Mouse (Mus musculus): ENCODE measurements around the gene Toe1.
A peak's percentile ranks its signal among the peaks of the same experiment; 100 is the strongest.

Gene Toe1

DNA sequence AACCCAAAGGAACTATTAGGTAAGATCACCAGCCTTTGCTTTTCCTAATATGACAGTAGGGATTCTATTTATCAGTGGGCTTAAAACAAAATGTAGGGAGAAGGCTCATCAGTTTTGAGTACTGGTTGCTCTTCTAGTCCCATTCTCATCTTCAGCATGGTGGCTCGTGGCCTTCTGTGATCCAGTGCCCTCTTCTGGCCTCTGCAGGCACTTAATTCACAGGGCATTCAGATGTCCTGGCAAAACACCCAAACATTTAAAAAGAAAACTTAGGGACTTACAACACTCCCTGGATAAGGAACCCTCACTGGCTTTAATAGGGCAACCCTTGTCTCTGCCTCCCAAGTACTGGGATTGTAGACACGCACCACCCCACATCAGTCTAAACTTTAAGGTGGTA, 13.2 kb downstream of the Toe1 start:
- no peak for DNase-seq (ENCODE audit: low read depth, low spot score)

- peak; percentile 51 for DNase-seq (ENCODE audit: low read depth, low spot score)
Measured at GRCm38 (mm10) chr4:116792453-116792852, 15.0 kb downstream of the Toe1 start.

GRCm38 (mm10) chr4:116788956-116789355, 18.5 kb downstream of the Toe1 start:
- peak; percentile 89 for DNase-seq (ENCODE audit: low read depth, low spot score)

GRCm38 (mm10) chr4:116787985-116788760, 19.3 kb downstream of the Toe1 start:
- DNase-seq (ENCODE audit: low read depth, low spot score), result no peak

GRCm38 (mm10) chr4:116786587-116786986, 20.9 kb downstream of the Toe1 start:
- DNase-seq (ENCODE audit: low read depth, low spot score), result peak; percentile 60

- DNase-seq (ENCODE audit: low read depth, low spot score), result peak; percentile 83
Measured at GRCm38 (mm10) chr4:116782171-116782570, 25.3 kb downstream of the Toe1 start.

- DNase-seq (ENCODE audit: low read depth, low spot score), result no peak
Measured at GRCm38 (mm10) chr4:116781366-116781765, 26.1 kb downstream of the Toe1 start.

DNA sequence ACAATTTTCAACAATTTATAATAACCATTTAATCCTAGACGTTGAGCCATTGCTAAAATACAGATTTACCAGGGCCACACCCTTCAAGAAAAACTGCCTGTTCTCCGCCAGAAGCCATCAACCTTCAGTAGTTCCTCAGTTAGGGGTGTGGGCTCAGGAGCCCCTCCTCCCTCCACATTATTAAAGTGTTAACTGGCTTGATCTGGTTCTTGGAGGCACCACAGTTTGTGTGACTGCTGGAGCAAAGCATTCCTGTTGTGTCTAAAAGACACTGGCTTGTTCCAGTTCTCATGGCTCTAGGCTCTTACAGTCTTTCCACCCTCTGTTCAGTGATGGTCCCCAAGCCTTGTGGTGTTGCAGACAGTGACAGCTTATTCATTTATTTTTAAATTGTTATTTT, 26.9 kb downstream of the Toe1 start:
- DNase-seq (ENCODE audit: low read depth, low spot score), result peak; percentile 88

- DNase-seq (ENCODE audit: low read depth, low spot score), result no peak
Measured at GRCm38 (mm10) chr4:116777079-116777478, 30.4 kb downstream of the Toe1 start.

DNA sequence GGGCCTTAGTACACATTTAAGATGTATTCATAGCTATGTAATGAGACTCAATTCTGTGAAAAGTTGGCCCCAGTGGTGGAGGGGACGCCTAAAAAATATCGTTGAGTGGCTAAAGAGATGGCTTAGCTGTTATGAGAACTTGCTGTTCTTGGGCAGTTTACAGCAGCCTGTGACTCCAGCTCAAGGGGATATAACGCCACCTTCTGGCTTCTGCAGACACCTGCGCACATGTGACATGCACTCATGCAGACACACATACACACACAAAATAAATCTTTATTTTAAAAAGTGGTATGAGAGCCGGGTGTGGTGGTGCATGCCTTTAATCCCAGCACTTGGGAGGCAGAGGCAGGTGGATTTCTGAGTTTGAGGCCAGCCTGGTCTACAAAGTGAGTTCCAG, 31.0 kb downstream of the Toe1 start:
- DNase-seq (ENCODE audit: low read depth, low spot score), result peak; percentile 55

DNA sequence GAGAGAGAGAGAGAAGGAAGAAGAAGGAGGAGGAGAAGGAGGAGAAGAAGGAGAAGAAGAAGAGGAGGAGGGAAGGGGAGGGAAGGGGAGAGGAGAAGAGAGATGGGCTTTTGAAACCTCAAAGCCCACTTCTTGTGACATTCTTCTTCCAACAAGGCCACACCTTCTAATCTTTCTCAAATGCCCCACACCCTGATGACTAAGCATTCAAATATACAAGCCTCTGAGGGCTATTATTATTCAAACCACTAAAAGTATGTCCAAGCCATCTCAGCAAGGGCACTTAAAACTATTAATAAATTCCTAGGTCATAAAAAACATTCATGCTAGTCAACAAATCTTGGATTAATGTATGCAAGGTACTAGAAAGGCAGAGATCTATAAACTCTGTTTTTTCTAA, 38.4 kb downstream of the Toe1 start:
- DNase-seq (ENCODE audit: low read depth, low spot score), result no peak

- no peak for DNase-seq (ENCODE audit: low read depth, low spot score)
Measured at GRCm38 (mm10) chr4:116768510-116768909, 38.9 kb downstream of the Toe1 start.

DNA sequence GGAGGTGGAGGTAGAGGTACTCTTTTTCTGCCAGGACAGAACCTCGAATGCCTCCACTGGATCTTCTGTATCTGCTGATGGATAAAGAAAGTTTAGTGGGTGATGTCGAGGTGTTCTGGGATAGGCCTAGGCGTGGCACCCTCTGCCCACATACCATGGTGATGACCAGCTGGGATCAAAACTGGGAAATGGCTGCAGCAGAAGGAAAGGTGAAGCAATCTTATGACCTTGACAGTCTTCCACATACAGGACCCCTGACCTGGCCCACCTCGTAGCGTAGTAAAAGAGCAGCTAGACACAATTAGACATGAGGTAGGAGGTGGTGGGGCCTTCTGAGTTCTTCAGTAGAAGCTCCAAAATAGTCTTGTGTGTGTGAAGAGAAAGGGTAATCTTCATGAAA, 43.4 kb downstream of the Toe1 start:
- DNase-seq (ENCODE audit: low read depth, low spot score), result peak; percentile 37

DNA sequence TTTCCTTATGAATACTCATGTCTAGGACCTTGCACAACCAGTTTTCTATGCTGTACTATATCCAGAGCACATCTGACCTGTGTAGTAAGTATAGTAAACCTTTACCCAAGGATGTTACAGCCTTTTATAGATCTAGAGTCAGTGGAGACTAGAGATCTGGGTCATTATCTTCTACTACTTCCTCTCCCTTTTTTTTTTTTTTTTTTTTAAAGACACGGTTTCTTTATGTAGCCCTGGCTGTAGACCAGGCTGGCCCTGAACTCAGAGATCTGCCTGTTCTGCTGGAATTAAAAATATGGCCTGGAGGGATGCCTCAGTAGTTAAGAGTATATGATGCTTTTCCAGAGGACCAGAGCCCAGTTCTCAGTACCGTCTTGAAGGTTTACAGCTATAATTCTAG, 45.5 kb downstream of the Toe1 start:
- no peak for DNase-seq (ENCODE audit: low read depth, low spot score)

DNA sequence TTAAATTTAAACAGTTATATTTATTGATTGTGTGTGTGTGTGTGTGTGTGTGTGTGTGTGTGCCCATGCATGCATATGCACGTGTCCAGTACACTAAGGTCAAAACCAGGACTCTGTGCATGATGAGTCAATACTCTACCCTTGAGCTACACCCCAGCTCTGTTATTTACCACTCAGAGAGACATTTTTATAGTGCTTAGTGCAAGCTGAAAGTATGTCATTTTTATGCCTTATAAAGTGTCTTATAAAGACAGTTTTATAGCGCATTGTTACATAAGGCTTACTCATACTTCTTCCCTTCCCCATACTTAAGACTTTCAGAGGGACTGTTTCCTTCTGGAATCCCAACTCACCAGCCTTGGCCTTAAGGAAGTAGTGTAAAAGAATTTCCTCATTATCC, 57.7 kb downstream of the Toe1 start:
- no peak for DNase-seq (ENCODE audit: low read depth, low spot score)
